Mouse (Mus musculus) E14TG2a.4 (cell line): ENCODE measurements around the gene St8sia1.

Source experiments
- CTCF ChIP-seq: conservative IDR thresholded peaks from 2 replicates; pipeline ENCODE4 v1.5.1; 2014; ENCODE audit warnings: low read length
- NANOG ChIP-seq: IDR thresholded peaks from 2 replicates; pipeline ENCODE4 v1.6.1; 2014; ENCODE audit warnings: borderline replicate concordance, low read length, mixed read lengths
- POU5F1 ChIP-seq: IDR thresholded peaks from 2 replicates; pipeline ENCODE4 v1.6.1; 2014; ENCODE audit warnings: low read length, borderline replicate concordance

GRCm38 (mm10) chr6:142789736-142790135 is 174.5 kb downstream of the St8sia1 start:
- TF ChIP-seq CTCF (no peak), NANOG (no peak), POU5F1 (no peak)
